Mouse (Mus musculus) myocyte (in vitro differentiated cells): ENCODE measurements around the gene Crocc.

Experiments used
- E2F4 ChIP-seq: IDR thresholded peaks from one replicate; pipeline ENCODE4 v1.6.1; 2011; ENCODE audit warnings: mild to moderate bottlenecking, control low read depth, moderate library complexity; ENCODE audit not compliant: insufficient read depth
- MAX ChIP-seq: IDR thresholded peaks from one replicate; pipeline ENCODE4 v1.6.1; 2011; ENCODE audit warnings: low read depth, mild to moderate bottlenecking, control low read depth
- POLR2A ChIP-seq: IDR thresholded peaks from one replicate; pipeline ENCODE4 v1.6.1; 2011; ENCODE audit warnings: low read depth, mild to moderate bottlenecking, control low read depth, moderate library complexity; ENCODE audit not compliant: insufficient read length
- REST ChIP-seq: IDR thresholded peaks from one replicate; pipeline ENCODE4 v1.6.1; 2011; ENCODE audit warnings: mild to moderate bottlenecking, control low read depth, moderate library complexity; ENCODE audit not compliant: insufficient read depth, insufficient read length
- USF1 ChIP-seq: IDR thresholded peaks from one replicate; pipeline ENCODE4 v1.6.1; 2011; ENCODE audit warnings: low read depth, mild to moderate bottlenecking, control low read depth, moderate library complexity

- TF ChIP-seq E2F4 (no peak), USF1 (no peak), REST (no peak), POLR2A (no peak), MAX (no peak)
These were observed 68.1 kb downstream of the Crocc start for GRCm38 (mm10) chr4:140992215-140992614.
